Mouse (Mus musculus) hindbrain, embryonic 15.5 days (tissue): ENCODE results near the gene Mtf1. TPM values are rescaled to one million over a fixed set of nuclear protein-coding genes. Genes with fewer than 3 reads are reported as not detected.

Experiments
- ATAC-seq: fragments of 200-750 bp; cut with Nextera tagmentation; 2 replicates; pipeline ENCODE4 v1.8.0; 2017; ENCODE audit warnings: low read depth, moderate number of reproducible peaks, moderate TSS enrichment; ENCODE audit not compliant: low FRiP score
- H3K27ac ChIP-seq: fragments of 300-500 bp; sonication (generic); replicated peaks from 2 replicates; pipeline ENCODE4 v1.5.1; 2015; ENCODE audit warnings: mild to moderate bottlenecking, inconsistent platforms
- H3K27me3 ChIP-seq: fragments of 300-500 bp; sonication (generic); 2 replicates; pipeline ENCODE4 v1.6.1; 2015; ENCODE audit warnings: control low read depth, inconsistent platforms
- H3K36me3 ChIP-seq: fragments of 300-500 bp; sonication (generic); 2 replicates; pipeline ENCODE4 v1.6.1; 2015; ENCODE audit warnings: control low read depth, inconsistent platforms
- H3K4me1 ChIP-seq: fragments of 300-500 bp; sonication (generic); replicated peaks from 2 replicates; pipeline ENCODE4 v1.6.1; 2015; ENCODE audit warnings: control low read depth, inconsistent platforms
- H3K4me2 ChIP-seq: fragments of 300-500 bp; sonication (generic); 2 replicates; pipeline ENCODE4 v1.6.1; 2015; ENCODE audit warnings: moderate library complexity, mild to moderate bottlenecking, inconsistent platforms
- H3K4me3 ChIP-seq: fragments of 300-500 bp; sonication (generic); 2 replicates; pipeline ENCODE4 v1.5.1; 2015; ENCODE audit warnings: mild to moderate bottlenecking, inconsistent platforms
- H3K9ac ChIP-seq: fragments of 300-500 bp; sonication (generic); 2 replicates; pipeline ENCODE4 v1.6.1; 2015; ENCODE audit warnings: inconsistent platforms
- H3K9me3 ChIP-seq: fragments of 300-500 bp; sonication (generic); 2 replicates; pipeline ENCODE4 v1.6.1; 2016; ENCODE audit warnings: control low read depth, inconsistent platforms
- WGBS: fragments of 180-500 bp; shearing (Covaris S2); methylation state at CpG from one replicate; pipeline ENCODE4 v1.1.7; 2015; 5-methylcytosine and 5-hydroxymethylcytosine counted together
- polyA plus RNA-seq: library from polyadenylated mRNA; unstranded; fragments of >200 nt; fragmentation: Nextera tagmentation; extraction: Ambion mirVana; gene quantifications from 2 replicates; pipeline ENCODE4 v1.2.1, GENCODE M21; 2015

The Mtf1 gene
- 11.1 and 11.6 TPM in 2 replicates for polyA plus RNA-seq

- H3K4me1 ChIP-seq = peaks cover 15% of the 10 kb centered on the region
- H3K9ac ChIP-seq = peak within 1 kb of the TSS; percentile 83
- H3K9me3 ChIP-seq = no peaks in the 10 kb centered on the region
- H3K27ac ChIP-seq = peak within 1 kb of the TSS; percentile 94
- peak within 1 kb of the TSS; percentile 87 for H3K4me3 ChIP-seq
- peaks cover 41% of the 10 kb centered on the region for H3K36me3 ChIP-seq
- 2% methylated on average over 21 of the region's 21 CpGs for WGBS
- H3K27me3 ChIP-seq = no peaks in the 10 kb centered on the region
- H3K4me2 ChIP-seq = peak within 1 kb of the TSS; percentile 78
- peak; percentile 64 for ATAC-seq
Observed at GRCm38 (mm10) chr4:124801552-124802308, at the start of gene Mtf1. Gene Mtf1, plus strand, starts transcription at chr4:124802104.

GRCm38 (mm10) chr4:124752281-124753199 is 49.4 kb upstream of the Mtf1 start:
- 25% methylated on average over 15 of the region's 15 CpGs for WGBS
- peaks cover 16% of the 10 kb centered on the region for H3K4me1 ChIP-seq
- H3K4me3 ChIP-seq = peak overlapping the region; percentile 75
- H3K27ac ChIP-seq = no peak overlapping the region
- H3K36me3 ChIP-seq = peaks cover 11% of the 10 kb centered on the region; the same call in 1 of the 2 replicates
- H3K9me3 ChIP-seq = no peaks in the 10 kb centered on the region
- ATAC-seq = no peak
- peak overlapping the region; percentile 62 for H3K9ac ChIP-seq
- H3K4me2 ChIP-seq = peak overlapping the region; percentile 88
- H3K27me3 ChIP-seq = no peaks in the 10 kb centered on the region; the same call in 1 of the 2 replicates

GRCm38 (mm10) chr4:124755526-124755925 is 46.4 kb upstream of the Mtf1 start:
- WGBS = 77% methylated on average over 7 of the region's 7 CpGs
- Histone ChIP-seq H3K4me1 (peaks cover 16% of the 10 kb centered on the region), H3K9me3 (no peaks in the 10 kb centered on the region), H3K4me3 (no peak overlapping the region), H3K27me3 (no peaks in the 10 kb centered on the region), H3K4me2 (no peak overlapping the region), H3K27ac (no peak overlapping the region), H3K9ac (no peak overlapping the region), H3K36me3 (no peaks in the 10 kb centered on the region)
- ATAC-seq = no peak

GRCm38 (mm10) chr4:124759305-124759811 is 42.5 kb upstream of the Mtf1 start:
- no peaks in the 10 kb centered on the region for H3K36me3 ChIP-seq
- H3K4me3 ChIP-seq = no peak overlapping the region
- no peak for ATAC-seq
- H3K9ac ChIP-seq = no peak overlapping the region
- H3K27ac ChIP-seq = no peak overlapping the region
- WGBS = 91% methylated on average over 7 of the region's 7 CpGs
- no peaks in the 10 kb centered on the region for H3K9me3 ChIP-seq
- no peak overlapping the region for H3K4me2 ChIP-seq
- H3K4me1 ChIP-seq = no peaks in the 10 kb centered on the region
- no peaks in the 10 kb centered on the region for H3K27me3 ChIP-seq

- ATAC-seq = no peak
- Histone ChIP-seq H3K4me1 (no peaks in the 10 kb centered on the region), H3K4me3 (no peak overlapping the region), H3K4me2 (no peak overlapping the region), H3K9me3 (no peaks in the 10 kb centered on the region), H3K27ac (no peak overlapping the region), H3K27me3 (no peaks in the 10 kb centered on the region), H3K9ac (no peak overlapping the region), H3K36me3 (no peaks in the 10 kb centered on the region)
- 60% methylated on average over 1 of the region's 1 CpGs for WGBS
Observed at GRCm38 (mm10) chr4:124761201-124761600, 40.7 kb upstream of the Mtf1 start.

- H3K27ac ChIP-seq = no peak overlapping the region
- 90% methylated on average over 6 of the region's 6 CpGs for WGBS
- no peaks in the 10 kb centered on the region for H3K36me3 ChIP-seq
- H3K4me2 ChIP-seq = no peak overlapping the region
- H3K9me3 ChIP-seq = no peaks in the 10 kb centered on the region
- no peak for ATAC-seq
- no peak overlapping the region for H3K4me3 ChIP-seq
- no peak overlapping the region for H3K9ac ChIP-seq
- H3K27me3 ChIP-seq = no peaks in the 10 kb centered on the region
- H3K4me1 ChIP-seq = no peaks in the 10 kb centered on the region
Observed at GRCm38 (mm10) chr4:124762858-124763452, 38.9 kb upstream of the Mtf1 start.

GRCm38 (mm10) chr4:124765802-124766565 is 35.9 kb upstream of the Mtf1 start:
- no peak overlapping the region for H3K4me3 ChIP-seq
- 90% methylated on average over 23 of the region's 23 CpGs for WGBS
- H3K9me3 ChIP-seq = no peaks in the 10 kb centered on the region
- no peaks in the 10 kb centered on the region for H3K4me1 ChIP-seq
- no peak overlapping the region for H3K27ac ChIP-seq
- no peak overlapping the region for H3K4me2 ChIP-seq
- ATAC-seq = no peak
- no peak overlapping the region for H3K9ac ChIP-seq
- H3K36me3 ChIP-seq = no peaks in the 10 kb centered on the region
- no peaks in the 10 kb centered on the region for H3K27me3 ChIP-seq

- H3K27me3 ChIP-seq = no peaks in the 10 kb centered on the region
- H3K9ac ChIP-seq = no peak overlapping the region
- H3K4me1 ChIP-seq = no peaks in the 10 kb centered on the region
- ATAC-seq = no peak
- no peaks in the 10 kb centered on the region for H3K36me3 ChIP-seq
- no peaks in the 10 kb centered on the region for H3K9me3 ChIP-seq
- H3K4me3 ChIP-seq = no peak overlapping the region
- no peak overlapping the region for H3K4me2 ChIP-seq
- no peak overlapping the region for H3K27ac ChIP-seq
- 86% methylated on average over 2 of the region's 2 CpGs for WGBS
Observed at GRCm38 (mm10) chr4:124766566-124766940, 35.4 kb upstream of the Mtf1 start.

GRCm38 (mm10) chr4:124768963-124769591 is 32.8 kb upstream of the Mtf1 start:
- Histone ChIP-seq H3K4me1 (no peaks in the 10 kb centered on the region), H3K4me3 (no peak overlapping the region), H3K27ac (no peak overlapping the region), H3K9me3 (no peaks in the 10 kb centered on the region), H3K4me2 (no peak overlapping the region), H3K36me3 (no peaks in the 10 kb centered on the region), H3K27me3 (no peaks in the 10 kb centered on the region), H3K9ac (no peak overlapping the region)
- no peak for ATAC-seq
- WGBS = 89% methylated on average over 13 of the region's 13 CpGs

- Histone ChIP-seq H3K27me3 (no peaks in the 10 kb centered on the region), H3K4me1 (no peaks in the 10 kb centered on the region), H3K9me3 (no peaks in the 10 kb centered on the region), H3K9ac (no peak overlapping the region), H3K4me2 (no peak overlapping the region), H3K4me3 (no peak overlapping the region), H3K36me3 (no peaks in the 10 kb centered on the region), H3K27ac (no peak overlapping the region)
- no peak for ATAC-seq
- WGBS = 80% methylated on average over 5 of the region's 5 CpGs
Observed at GRCm38 (mm10) chr4:124770624-124771023, 31.3 kb upstream of the Mtf1 start.

- 78% methylated on average over 4 of the region's 4 CpGs for WGBS
Observed at GRCm38 (mm10) chr4:124772125-124772524, 29.8 kb upstream of the Mtf1 start.

More at GRCm38 (mm10) chr4:124772125-124772524, 29.8 kb upstream of the Mtf1 start:
- Histone ChIP-seq H3K9ac (no peak overlapping the region), H3K9me3 (no peaks in the 10 kb centered on the region), H3K4me2 (no peak overlapping the region), H3K4me1 (no peaks in the 10 kb centered on the region), H3K27me3 (no peaks in the 10 kb centered on the region), H3K27ac (no peak overlapping the region), H3K36me3 (no peaks in the 10 kb centered on the region; the same call in 1 of the 2 replicates), H3K4me3 (no peak overlapping the region)
- no peak for ATAC-seq
